Mouse (Mus musculus) hindbrain, embryonic 11.5 days (tissue): ENCODE results near the gene BC048403. TPM values are rescaled to one million over a fixed set of nuclear protein-coding genes. Genes with fewer than 3 reads are reported as not detected.

Source experiments
- ATAC-seq: fragments of 200-750 bp; cut with Nextera tagmentation; 2 replicates; pipeline ENCODE4 v1.8.0; 2017; ENCODE audit warnings: mild to moderate bottlenecking, moderate TSS enrichment, moderate library complexity; ENCODE audit not compliant: low FRiP score
- DNase-seq: peaks from one replicate; pipeline ENCODE4 v3.0.0-alpha.2; 2015; ENCODE audit warnings: low spot score
- H3K27ac ChIP-seq: fragments of 300-500 bp; sonication (generic); 2 replicates; pipeline ENCODE4 v1.5.1; 2014; ENCODE audit warnings: mild to moderate bottlenecking, low read depth, low read length
- H3K27me3 ChIP-seq: fragments of 300-500 bp; sonication (generic); 2 replicates; pipeline ENCODE4 v1.6.1; 2014; ENCODE audit warnings: mild to moderate bottlenecking, low read length, moderate library complexity, mixed read lengths; ENCODE audit not compliant: control insufficient read depth, insufficient read depth
- H3K36me3 ChIP-seq: fragments of 300-500 bp; sonication (generic); 2 replicates; pipeline ENCODE4 v1.6.1; 2014; ENCODE audit warnings: mild to moderate bottlenecking, low read length, moderate library complexity, mixed read lengths; ENCODE audit not compliant: control insufficient read depth, insufficient read depth
- H3K4me1 ChIP-seq: fragments of 300-500 bp; sonication (generic); replicated peaks from 2 replicates; pipeline ENCODE4 v1.6.1; 2014; ENCODE audit warnings: low read length, mixed read lengths; ENCODE audit not compliant: control insufficient read depth, insufficient read depth
- H3K4me2 ChIP-seq: fragments of 300-500 bp; sonication (generic); replicated peaks from 2 replicates; pipeline ENCODE4 v1.6.1; 2014; ENCODE audit warnings: mild to moderate bottlenecking, low read depth, low read length
- H3K4me3 ChIP-seq: fragments of 300-500 bp; sonication (generic); 2 replicates; pipeline ENCODE4 v1.5.1; 2014; ENCODE audit warnings: low read depth, low read length
- H3K9ac ChIP-seq: fragments of 300-500 bp; sonication (generic); 2 replicates; pipeline ENCODE4 v1.6.1; 2014; ENCODE audit warnings: low read depth, low read length
- H3K9me3 ChIP-seq: fragments of 300-500 bp; sonication (generic); 2 replicates; pipeline ENCODE4 v1.6.1; 2016; ENCODE audit warnings: low read length; ENCODE audit not compliant: control insufficient read depth
- WGBS: fragments of 180-500 bp; shearing (Covaris S2); extraction: QIAGEN DNeasy Blood & Tissue Kit; methylation state at CpG from one replicate; pipeline ENCODE4 v1.1.7; 2014; 5-methylcytosine and 5-hydroxymethylcytosine counted together
- polyA plus RNA-seq: library from polyadenylated mRNA; unstranded; fragments of >200 nt; fragmentation: Nextera tagmentation; extraction: Ambion mirVana; gene quantifications from 2 replicates; pipeline ENCODE4 v1.2.1, GENCODE M21; 2014

The BC048403 gene
- polyA plus RNA-seq, 1 experiment from 2014 or later: 2.9 TPM

GRCm38 (mm10) chr10:121790078-121790477 lies 50.3 kb downstream of the BC048403 start:
- Histone ChIP-seq H3K9me3 (no peaks in the 10 kb centered on the region), H3K36me3 (no peaks in the 10 kb centered on the region), H3K4me1 (no peaks in the 10 kb centered on the region), H3K27me3 (no peaks in the 10 kb centered on the region), H3K4me3 (no peak overlapping the region), H3K27ac (no peak overlapping the region), H3K9ac (no peak overlapping the region), H3K4me2 (no peak overlapping the region)
- DNase-seq (peak; percentile 27), ATAC-seq (peak; percentile 57)
- 28% methylated on average over 6 of the region's 6 CpGs for WGBS

- no peaks in the 10 kb centered on the region for H3K4me1 ChIP-seq
- 89% methylated on average over 17 of the region's 17 CpGs for WGBS
- no peak overlapping the region for H3K9ac ChIP-seq
- H3K27ac ChIP-seq: no peak overlapping the region
- no peaks in the 10 kb centered on the region for H3K9me3 ChIP-seq
- no peak for ATAC-seq
- H3K4me3 ChIP-seq: no peak overlapping the region
- no peaks in the 10 kb centered on the region for H3K36me3 ChIP-seq
- DNase-seq: no peak
- H3K4me2 ChIP-seq: no peak overlapping the region
- H3K27me3 ChIP-seq: no peaks in the 10 kb centered on the region
These were observed 52.9 kb downstream of the BC048403 start for GRCm38 (mm10) chr10:121792661-121793060.

GRCm38 (mm10) chr10:121794486-121794885 lies 54.7 kb downstream of the BC048403 start:
- H3K27ac ChIP-seq: no peak overlapping the region
- ATAC-seq (no peak), DNase-seq (no peak)
- 94% methylated on average over 12 of the region's 12 CpGs for WGBS
- H3K4me1 ChIP-seq: no peaks in the 10 kb centered on the region
- 0 out of 2 replicates have a peak, but pooled peaks cover under 1% of the 10 kb centered on the region for H3K36me3 ChIP-seq
- H3K27me3 ChIP-seq: no peaks in the 10 kb centered on the region
- no peaks in the 10 kb centered on the region for H3K9me3 ChIP-seq
- H3K4me3 ChIP-seq: no peak overlapping the region
- H3K9ac ChIP-seq: no peak overlapping the region
- no peak overlapping the region for H3K4me2 ChIP-seq

GRCm38 (mm10) chr10:121796027-121796802 lies 56.5 kb downstream of the BC048403 start:
- no peak overlapping the region for H3K27ac ChIP-seq
- ATAC-seq (no peak), DNase-seq (no peak)
- H3K4me3 ChIP-seq: no peak overlapping the region
- H3K27me3 ChIP-seq: no peaks in the 10 kb centered on the region
- 88% methylated on average over 8 of the region's 8 CpGs for WGBS
- no peak overlapping the region for H3K4me2 ChIP-seq
- H3K9me3 ChIP-seq: no peaks in the 10 kb centered on the region
- H3K9ac ChIP-seq: no peak overlapping the region
- H3K36me3 ChIP-seq: 0 out of 2 replicates have a peak, but pooled peaks cover 2% of the 10 kb centered on the region
- H3K4me1 ChIP-seq: no peaks in the 10 kb centered on the region

GRCm38 (mm10) chr10:121800041-121800440 lies 60.3 kb downstream of the BC048403 start:
- Histone ChIP-seq H3K4me3 (no peak overlapping the region), H3K27me3 (no peaks in the 10 kb centered on the region), H3K4me2 (no peak overlapping the region), H3K36me3 (0 out of 2 replicates have a peak, but pooled peaks cover 2% of the 10 kb centered on the region), H3K9me3 (no peaks in the 10 kb centered on the region), H3K9ac (no peak overlapping the region), H3K27ac (no peak overlapping the region), H3K4me1 (no peaks in the 10 kb centered on the region)
- ATAC-seq: no peak
- 92% methylated on average over 13 of the region's 13 CpGs for WGBS
- no peak for DNase-seq

Other genes with a start within 250 kb of the BC048403 start
- gene Tbk1, start 153.2 kb upstream of the BC048403 start, polyA plus RNA-seq: 36.4 and 38.3 TPM in 2 replicates
- gene Xpot, start 113.6 kb upstream of the BC048403 start, polyA plus RNA-seq: 49.5 and 51.5 TPM in 2 replicates
- gene D930020B18Rik, start 98.3 kb upstream of the BC048403 start, polyA plus RNA-seq: 0.22 and 0.31 TPM in 2 replicates